Mouse (Mus musculus): ENCODE measurements around the gene Cd300a.
"Not testable (repeated sequence)": the region's sequence is repeated elsewhere in the genome, so short reads cannot be mapped to it uniquely, and the experiment has no call there.

The Cd300a gene

GRCm38 (mm10) chr11:114903224-114903623, 13.4 kb downstream of the Cd300a start:
- DNase-seq (ENCODE audit: low spot score in 2 of 2) = no peak

GRCm38 (mm10) chr11:114907567-114907966, 17.7 kb downstream of the Cd300a start:
- DNase-seq (ENCODE audit: low spot score in 2 of 2) = no peak

GRCm38 (mm10) chr11:114908086-114908485, 18.2 kb downstream of the Cd300a start:
- no peak for DNase-seq (ENCODE audit: low spot score in 2 of 2)

- DNase-seq (ENCODE audit: low spot score in 2 of 2) = not testable (repeated sequence)
Measured at GRCm38 (mm10) chr11:114909538-114909937, 19.7 kb downstream of the Cd300a start.

GRCm38 (mm10) chr11:114912847-114913246, 23.0 kb downstream of the Cd300a start:
- DNase-seq (ENCODE audit: low spot score in 2 of 2) = peak; percentile 90 to 91

GRCm38 (mm10) chr11:114914978-114915377, 25.1 kb downstream of the Cd300a start:
- no peak for DNase-seq (ENCODE audit: low spot score in 2 of 2)

- no peak for DNase-seq (ENCODE audit: low spot score in 2 of 2)
Measured at GRCm38 (mm10) chr11:114917120-114917519, 27.3 kb downstream of the Cd300a start.

GRCm38 (mm10) chr11:114922439-114922838, 32.6 kb downstream of the Cd300a start:
- peak; percentile 62 to 66 for DNase-seq (ENCODE audit: low spot score in 2 of 2)

- DNase-seq (ENCODE audit: low spot score in 2 of 2) = no peak
Measured at GRCm38 (mm10) chr11:114923961-114924360, 34.1 kb downstream of the Cd300a start.

GRCm38 (mm10) chr11:114929581-114929980, 39.7 kb downstream of the Cd300a start:
- no peak for DNase-seq (ENCODE audit: low spot score in 2 of 2)

- no peak for DNase-seq (ENCODE audit: low spot score in 2 of 2)
Measured at GRCm38 (mm10) chr11:114931041-114931440, 41.2 kb downstream of the Cd300a start.

- no peak for DNase-seq (ENCODE audit: low spot score in 2 of 2)
Measured at GRCm38 (mm10) chr11:114933591-114933990, 43.8 kb downstream of the Cd300a start.

GRCm38 (mm10) chr11:114934144-114934543, 44.3 kb downstream of the Cd300a start, which contains the start of gene Cd300lb:
Gene Cd300lb, minus strand, starts transcription at chr11:114934386.
- no peak for DNase-seq (ENCODE audit: low spot score in 2 of 2)
